Mouse (Mus musculus) T-helper 17 cell (primary cell): ENCODE measurements around the gene Pign.

Experiments used
- in situ Hi-C, 2 experiments: fragments of 300-600 bp; cut with MboI, MseI; formaldehyde crosslinking; loops; 1 replicate in 1 of 2; 2 replicates in 1 of 2; pipeline ENCODE4 v1.15.1; 2025; ENCODE audit warnings: high pct_unique_total_duplicates in 2 of 2

The Pign gene

DNA sequence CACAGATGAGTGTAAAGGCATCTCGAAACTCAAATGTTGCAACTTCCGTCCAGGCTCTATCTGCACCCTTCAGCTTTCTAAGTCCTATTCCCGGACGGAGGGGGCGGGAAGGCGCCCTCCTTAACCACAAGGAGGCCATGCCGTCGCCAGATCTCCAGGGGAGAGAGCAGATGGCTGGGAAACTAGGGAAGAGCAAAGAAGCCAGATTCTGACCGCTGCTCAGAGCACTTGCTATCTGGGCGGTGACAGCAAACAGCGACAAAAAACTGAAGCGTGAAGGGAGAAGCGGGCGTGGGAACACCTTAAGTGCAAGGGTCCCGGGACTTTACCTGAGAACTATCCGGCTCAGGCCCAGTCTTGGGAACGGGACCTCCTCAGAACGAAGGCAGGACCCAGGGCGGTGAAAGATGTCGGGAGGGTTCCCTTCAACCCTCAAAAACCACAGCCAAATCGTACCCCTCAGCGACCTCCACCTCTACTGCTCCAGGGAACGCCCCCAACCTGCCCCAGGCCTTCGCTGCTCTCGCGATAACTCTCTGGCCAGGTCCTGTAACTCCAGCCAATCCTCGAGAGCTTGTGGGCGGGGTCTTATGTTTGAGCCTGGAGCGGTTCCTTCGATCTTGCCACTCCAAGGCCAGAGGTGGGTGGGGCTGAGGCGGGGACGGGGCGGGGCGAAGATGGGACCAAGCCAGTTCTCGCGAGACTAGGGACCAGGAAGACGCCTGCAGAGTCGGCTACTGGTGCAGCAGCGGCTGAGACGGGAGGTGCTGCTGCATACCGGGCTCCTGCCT, at the start of gene Pign, which contains the start of gene Relch:
Gene Pign (minus strand): TSS at position 507 of the 791 bp plus-strand sequence.
Gene Relch (plus strand): TSS at position 691 of the 791 bp plus-strand sequence.
- in situ Hi-C loops, result loop anchor here (5.0 to 10.0 kb wide), 3 partner anchors 39 to 321 kb away; no protein-coding TSS in a partner anchor

DNA sequence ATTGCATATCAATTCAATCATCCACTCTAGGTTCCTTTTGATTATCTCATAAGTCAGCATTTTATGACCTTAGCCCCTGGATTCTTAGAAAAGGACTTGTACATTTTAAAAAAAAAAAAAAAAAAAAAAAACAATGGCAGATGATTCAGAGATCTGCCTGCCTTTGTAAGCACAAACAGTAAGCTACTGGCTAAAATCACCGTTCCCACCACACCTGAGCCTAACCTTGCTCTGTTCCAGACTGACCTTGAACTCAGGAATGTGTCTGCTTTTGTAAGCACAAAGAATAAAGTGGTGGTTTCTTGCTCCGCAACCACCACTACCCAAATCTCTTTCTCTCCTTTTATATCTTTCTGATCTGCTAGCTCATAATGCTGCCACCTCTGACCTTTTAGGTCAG, 49.3 kb upstream of the Pign start:
- in situ Hi-C loops, result loop anchor here in 1 of 2 experiments (5.0 kb wide), 1 partner anchor 51 kb away; the partner anchor contains the start of genes Pign and Relch

DNA sequence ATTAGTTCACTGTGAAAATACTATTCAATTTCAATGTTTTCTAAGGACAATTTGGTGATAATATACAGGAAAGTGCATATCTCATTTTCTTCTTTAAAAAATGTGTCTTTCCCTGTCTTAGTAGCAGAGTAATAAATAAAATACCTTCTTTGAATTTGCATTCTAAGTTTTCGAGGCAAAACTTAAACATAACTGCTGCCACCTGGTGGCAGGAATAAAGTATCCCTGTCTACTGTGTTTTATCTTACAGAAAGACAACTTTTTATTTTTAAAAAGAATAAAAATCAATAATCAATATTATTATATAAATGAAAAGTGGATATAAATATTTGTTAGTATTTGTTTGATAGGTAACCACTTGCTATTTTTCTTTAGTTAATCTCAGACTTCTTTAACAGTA, 47.8 kb upstream of the Pign start:
- in situ Hi-C loops, result loop anchor here in 1 of 2 experiments (5.0 kb wide), 1 partner anchor 49 kb away; the partner anchor contains the start of genes Pign and Relch

DNA sequence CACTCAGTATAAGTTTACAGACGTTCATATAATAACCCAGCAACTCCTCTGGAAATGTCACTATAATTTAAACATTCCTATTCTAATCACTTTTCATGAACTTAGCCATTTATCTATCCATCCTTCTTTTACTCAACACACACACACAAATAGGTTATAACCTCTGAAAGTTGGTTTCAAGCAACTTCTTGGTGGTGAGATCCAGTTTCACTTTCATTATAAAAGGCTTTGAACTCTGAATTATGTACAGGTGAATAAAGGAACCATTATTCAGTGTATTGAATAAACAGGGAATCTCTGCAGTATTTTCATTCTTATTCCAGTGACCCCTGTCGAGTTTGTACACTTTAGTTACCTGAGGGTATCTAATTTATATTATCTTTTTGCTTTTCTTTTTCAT, 45.9 kb upstream of the Pign start:
- in situ Hi-C loops, result no loop called here

DNA sequence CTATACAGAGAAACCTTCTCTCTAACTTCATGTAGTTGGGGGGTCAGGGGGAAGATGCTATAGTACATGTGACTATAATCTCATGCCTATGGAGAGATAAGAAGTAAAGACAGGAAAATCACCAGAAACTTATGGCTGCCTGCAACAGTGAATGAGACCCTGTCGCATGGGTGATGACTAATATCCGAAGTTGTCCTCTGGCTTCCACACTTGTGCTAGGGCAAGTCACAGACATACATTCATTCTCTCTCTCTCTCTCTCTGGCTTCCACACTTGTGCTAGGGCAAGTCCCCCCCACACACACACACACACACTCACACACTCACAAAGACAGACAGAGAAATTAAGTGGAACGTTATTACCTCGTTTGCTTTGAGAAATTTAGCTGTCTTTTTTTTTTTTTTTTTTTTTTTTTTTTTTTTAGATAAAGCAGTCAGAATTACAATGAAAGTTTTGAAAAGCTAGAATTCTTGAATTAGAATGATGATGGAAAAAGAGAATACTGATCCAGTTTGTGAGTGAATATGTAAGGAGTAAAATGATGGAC, 37.6 kb upstream of the Pign start:
- in situ Hi-C loops, result loop anchor here in 1 of 2 experiments (5.0 kb wide), 1 partner anchor 39 kb away; the partner anchor contains the start of genes Pign and Relch

DNA sequence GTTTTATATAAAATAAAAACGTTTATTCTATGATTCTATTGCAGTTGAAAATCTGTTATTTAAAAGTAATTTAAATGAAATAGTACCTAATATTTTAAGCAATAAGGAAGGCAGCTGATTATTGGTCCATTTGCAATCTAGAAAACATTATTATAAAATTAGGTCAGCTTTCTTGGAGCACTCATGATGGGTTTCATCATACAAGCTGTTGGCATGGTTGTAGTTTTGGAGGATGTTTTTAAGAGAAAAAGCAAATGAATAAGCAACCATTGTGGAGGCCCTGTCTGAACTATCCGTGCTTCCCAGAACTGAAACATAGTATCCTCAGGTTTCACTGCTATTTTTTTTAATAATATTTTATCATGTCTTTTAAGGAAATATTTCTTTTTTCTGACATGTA, 32.1 kb upstream of the Pign start:
- in situ Hi-C loops, result no loop called here

DNA sequence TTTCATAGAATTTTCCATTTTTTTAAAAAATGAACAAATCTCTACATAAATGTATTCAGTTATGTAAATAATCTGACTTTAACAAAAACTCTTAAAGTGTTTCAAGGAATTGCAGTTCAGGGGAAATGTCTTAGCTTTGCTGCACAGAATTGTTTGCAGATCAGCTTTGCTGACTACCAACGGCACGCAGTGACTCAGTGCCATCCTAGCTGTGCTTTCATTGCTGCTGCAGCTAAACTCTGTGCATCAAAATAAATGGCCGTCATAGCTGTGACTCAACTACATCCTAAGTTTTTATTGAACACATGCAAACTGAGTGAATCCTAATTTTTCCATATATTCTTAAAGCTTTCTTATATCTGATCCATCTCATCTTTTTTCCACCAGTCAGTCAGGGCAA, 22.0 kb upstream of the Pign start:
- in situ Hi-C loops, result no loop called here

DNA sequence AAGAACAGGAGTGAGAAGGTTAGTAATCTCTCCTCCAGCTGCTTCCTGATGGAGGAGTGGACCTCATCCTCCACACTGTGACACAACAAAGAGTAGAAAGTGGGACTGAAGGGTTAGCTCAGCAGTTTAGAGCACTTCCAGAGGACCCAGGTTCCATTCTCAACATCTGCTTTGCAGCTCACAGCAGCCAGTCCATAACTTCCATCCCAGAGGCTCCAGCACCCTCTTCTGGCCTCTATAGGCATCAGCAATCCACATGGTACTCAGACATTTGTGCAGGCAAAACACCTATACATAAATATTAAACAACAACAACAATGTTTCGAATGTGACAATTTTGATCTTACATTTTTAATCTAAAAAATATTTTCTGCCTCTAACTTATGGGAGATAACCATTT, 17.1 kb upstream of the Pign start:
- in situ Hi-C loops, result no loop called here

DNA sequence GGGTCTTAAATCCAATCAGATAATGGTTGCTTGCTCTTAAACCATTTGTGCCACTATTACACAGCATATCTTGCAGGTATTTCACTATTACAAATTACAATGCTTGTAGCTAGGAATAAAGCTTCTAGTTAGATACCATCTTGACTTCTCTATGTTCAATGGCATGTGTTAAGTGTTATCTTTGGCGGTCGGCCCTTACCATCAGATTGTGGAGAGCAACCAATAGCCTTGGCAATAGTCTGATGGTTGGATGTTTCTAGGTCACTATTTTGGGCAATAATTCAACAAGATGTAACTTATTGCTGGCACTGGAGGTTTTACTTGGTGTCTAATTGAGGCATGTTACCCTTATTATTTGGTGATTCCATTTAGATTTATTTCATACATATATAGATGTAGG, 11.3 kb upstream of the Pign start:
- in situ Hi-C loops, result no loop called here

DNA sequence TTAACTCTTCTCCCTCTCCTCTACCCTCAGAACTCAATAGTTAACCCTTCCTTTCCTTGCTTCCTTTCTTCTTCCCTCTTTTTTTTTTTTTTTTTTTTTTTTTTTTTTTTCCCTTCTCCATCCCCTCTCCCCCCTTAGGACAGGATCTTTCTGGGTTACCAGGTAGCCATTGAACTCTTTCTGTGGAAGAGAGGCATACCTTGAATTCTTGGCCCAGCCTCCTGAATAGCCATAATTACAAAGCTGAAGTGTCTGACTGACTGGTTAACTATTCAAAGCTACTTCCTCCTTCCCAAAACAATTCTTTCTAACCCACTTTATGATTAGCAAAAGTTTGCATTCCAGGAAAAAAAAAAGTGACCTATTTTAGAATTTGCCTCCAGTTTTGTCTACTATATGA, 6.2 kb upstream of the Pign start:
- in situ Hi-C loops, result loop anchor here (10.0 kb wide), 1 partner anchor 315 kb away; no protein-coding TSS in a partner anchor

DNA sequence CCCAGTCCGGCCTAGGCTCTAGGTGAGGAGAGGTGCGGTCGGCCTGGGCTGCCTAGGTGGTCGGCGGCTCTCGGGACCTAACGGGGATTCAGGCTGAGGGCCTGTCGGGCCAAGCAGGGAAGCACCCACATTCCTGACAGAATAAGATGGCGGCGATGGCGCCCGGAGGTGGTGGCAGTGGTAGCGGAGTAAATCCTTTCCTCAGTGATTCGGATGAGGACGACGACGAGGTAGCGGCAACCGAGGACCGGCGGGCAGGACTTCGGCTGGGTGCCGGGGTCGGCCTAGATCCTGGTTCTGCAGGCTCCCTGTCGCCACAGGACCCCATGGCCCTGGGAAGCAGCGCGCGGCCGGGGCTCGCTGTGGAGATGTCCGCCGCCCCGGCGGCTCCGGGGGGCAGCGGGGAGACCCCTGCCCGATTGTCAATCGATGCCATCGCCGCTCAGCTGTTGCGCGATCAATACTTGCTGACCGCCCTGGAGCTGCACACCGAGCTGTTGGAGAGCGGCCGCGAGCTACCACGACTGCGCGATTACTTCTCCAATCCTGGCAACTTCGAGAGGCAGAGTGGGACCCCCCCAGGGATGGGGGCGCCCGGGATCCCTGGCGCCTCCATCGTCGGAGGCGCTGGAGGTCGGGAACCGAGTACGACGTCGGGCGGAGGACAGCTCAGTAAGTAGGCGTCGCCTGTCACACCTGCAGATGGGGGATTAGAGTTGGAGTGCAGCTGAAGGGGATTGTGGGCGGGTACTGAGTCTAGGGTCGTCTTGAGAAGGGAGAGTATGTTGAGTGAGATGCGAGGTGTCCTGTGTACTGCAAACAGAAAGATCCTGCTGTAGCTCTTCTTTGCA, 710 bp upstream of the Pign start:
- in situ Hi-C loops, result loop anchor here (5.0 to 10.0 kb wide), 3 partner anchors 38 to 321 kb away; no protein-coding TSS in a partner anchor

DNA sequence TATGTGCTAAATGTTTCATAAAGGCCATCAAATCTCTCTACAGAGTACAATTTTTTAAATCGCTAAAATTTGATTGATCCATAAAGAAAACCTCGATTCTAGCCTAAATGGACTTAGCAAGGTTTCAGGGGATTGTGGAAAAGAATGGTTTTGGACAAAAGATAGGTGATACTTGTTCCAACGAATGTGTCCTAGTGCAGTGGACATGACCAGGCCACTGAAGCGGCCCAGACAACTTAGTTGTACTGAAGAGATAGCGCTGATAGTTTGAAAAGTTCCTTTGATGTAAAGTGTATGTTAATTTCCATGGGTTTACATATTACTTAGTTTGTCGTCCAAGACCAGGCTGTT, 682 bp downstream of the Pign start:
- in situ Hi-C loops, result loop anchor here (5.0 to 10.0 kb wide), 3 partner anchors 40 to 322 kb away; no protein-coding TSS in a partner anchor

DNA sequence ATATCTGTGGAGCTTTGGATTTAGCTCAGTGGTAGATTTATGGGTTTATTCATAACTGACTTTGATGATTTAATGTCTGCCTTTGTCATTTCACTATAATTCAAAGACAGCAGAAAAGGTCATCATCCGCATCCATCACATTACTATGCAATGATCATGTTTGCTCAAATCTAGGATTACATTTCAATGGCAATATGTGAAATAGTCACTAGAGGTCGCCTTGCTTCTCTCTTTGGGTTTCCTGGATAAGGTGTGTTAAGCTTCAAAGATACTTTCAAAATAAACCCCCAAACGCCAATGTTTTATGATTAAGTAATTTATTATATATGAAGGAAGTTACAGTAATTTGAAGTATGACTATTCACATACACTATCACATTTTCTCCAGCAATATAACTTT, 3.5 kb downstream of the Pign start:
- in situ Hi-C loops, result loop anchor here (5.0 to 10.0 kb wide), 3 partner anchors 42 to 325 kb away; no protein-coding TSS in a partner anchor

DNA sequence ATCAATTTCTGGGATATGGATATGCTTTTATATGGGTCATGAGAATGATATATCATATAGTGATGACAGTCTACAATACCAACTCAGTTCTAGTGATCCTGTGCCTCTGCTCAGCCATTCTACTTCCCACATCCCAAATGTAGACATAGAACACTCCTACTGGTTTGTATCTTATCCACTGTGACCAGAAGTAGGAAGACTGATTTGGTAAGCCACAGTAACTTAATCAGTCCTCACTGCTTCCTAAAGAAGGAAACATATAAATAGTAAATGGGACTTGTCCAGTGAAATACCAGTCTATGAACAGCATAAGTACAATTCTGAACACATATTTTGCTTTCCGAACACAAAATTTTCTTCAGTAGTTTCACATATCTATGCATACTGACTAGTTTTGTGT, 9.5 kb downstream of the Pign start:
- in situ Hi-C loops, result no loop called here

DNA sequence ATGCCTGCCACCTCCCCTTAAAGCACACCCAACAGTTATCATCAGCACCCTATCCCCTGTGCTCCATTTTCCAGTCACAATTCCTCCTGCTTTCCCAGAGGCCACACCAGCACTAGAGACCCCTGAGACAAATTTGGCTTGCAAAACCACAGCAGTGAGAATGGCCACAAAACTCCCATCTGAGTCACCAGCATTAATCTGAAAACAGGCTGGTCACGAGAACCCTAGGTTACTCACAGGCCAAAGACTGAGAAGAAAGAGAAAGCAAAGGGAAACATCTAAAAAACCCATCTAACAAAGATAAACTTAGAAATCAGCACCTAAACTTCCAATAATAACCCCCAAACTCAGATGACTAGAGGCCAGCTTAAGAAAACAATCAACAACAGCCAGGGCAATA, 12.8 kb downstream of the Pign start:
- in situ Hi-C loops, result no loop called here

DNA sequence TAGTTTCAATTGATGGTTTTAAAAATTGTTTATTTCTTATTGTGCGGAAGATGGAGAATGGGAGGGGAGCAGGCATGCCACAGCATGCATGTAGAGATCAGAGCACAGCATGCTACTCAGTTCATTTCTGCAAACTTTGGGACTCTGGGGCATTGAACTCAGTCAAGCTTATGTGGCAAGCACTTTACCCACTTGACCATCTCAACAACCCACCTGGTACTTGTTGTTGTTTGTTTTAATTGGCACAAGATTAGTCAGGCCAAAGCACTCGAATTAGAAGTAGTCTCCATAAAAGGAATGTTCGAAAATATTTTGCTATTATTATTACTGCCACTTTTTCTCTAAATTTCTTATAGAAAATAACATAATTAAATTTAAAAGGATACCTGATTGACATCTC, 19.4 kb downstream of the Pign start:
- in situ Hi-C loops, result no loop called here

DNA sequence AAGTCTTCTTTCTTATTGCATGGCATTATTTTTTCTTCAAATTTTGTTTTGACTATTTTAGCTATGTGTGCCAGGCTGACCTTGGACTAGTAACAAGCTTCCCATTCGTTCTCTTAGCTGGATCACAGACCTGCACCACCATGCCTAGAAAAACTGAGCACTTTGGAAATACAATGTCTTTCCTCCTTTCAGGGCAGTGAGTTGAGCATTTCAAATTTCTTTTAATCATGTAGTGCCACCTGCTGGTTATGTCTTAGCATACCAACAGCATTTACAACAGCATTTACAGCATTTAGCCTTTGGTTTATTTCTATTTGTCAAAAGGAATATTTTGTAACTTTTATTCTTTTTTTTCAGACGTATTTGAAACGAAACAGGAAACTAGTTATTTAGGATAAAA, 33.0 kb downstream of the Pign start:
- in situ Hi-C loops, result loop anchor here in 1 of 2 experiments (5.0 kb wide), 1 partner anchor 643 kb away; no protein-coding TSS in a partner anchor

DNA sequence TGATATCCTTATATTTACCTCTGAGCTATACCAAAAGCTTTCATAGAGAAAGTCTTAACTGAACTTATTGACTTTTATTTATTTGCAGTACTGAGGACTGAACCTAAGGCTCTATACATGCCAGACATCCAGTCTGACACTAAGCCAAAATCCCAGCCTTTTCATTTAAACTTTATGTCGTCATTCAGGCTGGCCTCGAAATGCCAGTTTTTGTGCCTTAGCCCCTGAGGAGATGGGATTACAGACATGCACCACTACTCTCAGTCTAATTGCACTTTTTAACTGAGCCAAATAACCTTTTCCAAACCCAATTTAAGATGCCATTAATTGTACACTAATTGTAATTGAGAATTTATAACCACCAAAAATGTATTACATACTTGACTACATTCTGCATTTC, 73.8 kb downstream of the Pign start:
- in situ Hi-C loops, result loop anchor here in 1 of 2 experiments (5.0 kb wide), 1 partner anchor 48 kb away; no protein-coding TSS in a partner anchor

DNA sequence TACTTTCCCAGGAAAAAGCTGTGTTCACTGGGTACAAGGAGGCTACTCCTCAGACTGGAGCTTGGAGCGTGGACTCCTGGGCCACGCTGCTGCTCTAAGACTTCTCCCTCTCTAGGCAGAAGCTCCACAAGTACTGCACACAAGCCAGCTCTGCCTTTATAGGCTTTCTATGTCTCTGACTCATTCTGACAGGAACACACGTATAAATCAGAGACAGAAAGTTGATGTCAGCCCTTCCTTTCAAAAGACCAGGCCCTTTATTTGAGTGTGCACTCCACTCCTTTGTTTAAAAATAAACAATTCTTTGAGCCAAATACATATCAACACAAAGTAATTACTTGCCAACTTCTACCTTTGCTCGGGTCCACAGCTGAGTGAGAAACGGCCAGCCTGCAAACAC, 74.8 kb downstream of the Pign start:
- in situ Hi-C loops, result loop anchor here in 1 of 2 experiments (5.0 kb wide), 1 partner anchor 49 kb away; no protein-coding TSS in a partner anchor

DNA sequence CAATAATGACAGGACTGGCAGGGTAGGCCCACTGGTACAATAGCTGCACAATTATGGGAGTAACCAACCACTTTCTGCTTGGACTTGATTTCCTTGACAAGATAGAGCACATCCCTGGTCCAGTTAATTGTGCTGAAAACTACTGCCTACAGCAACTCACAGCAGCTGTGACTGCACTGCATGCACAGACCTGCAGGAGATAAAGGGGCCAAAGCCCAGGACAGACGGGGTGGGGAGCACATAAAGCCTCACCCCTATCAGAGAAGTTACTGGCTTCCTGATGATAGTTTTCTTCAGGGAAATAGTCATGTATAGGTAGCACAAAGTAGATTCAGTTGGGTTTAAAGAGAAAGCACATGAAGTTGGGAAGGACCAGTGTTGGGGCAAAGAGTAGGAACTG, 80.7 kb downstream of the Pign start:
- in situ Hi-C loops, result no loop called here

DNA sequence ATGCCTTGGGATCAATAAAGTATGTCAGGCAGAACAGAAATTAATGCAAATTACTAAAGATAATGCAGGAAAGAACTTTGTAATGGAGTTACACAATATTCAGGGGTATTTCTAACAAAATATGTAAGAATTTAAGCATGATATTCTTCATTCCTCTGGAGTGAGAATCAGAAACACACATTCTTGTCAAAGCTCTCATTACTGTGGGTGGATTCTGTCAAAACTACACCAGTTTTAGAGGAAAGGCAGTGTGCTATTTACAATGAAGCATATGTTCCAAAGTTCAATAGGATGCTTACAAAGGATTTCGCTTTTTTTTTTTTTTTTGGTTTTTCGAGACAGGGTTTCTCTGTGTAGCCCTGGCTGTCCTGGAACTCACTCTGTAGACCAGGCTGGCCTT, 82.6 kb downstream of the Pign start:
- in situ Hi-C loops, result no loop called here

DNA sequence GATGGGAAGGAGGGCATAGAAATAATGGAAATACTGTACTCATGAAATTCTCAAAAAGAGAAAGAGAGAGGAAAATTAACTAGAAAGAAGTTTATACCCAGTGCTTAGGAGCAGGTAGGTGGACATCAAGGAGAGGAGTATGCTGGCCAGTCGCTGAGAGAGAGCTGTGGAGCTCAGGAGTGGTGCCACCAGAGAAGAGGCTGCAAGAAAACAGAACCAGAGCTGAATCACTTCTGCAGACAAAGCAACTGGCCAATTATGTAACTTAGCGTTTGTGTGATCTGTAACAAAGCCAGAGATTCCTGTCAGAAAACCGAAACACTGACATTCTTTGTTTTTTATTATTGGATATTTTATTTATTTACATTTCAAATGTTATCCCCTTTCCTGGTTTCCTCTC, 97.4 kb downstream of the Pign start:
- in situ Hi-C loops, result no loop called here
